Mouse (Mus musculus) adrenal gland, postnatal 36 days (tissue): ENCODE measurements at regions not wholly inside any gene's neighbourhood (a gene's known extent, or its start where the extent isn't known, plus 50 kb on each side); places are given as distances from the start of the nearest gene placed in this dataset.

Experiments
- DNase-seq, 2 experiments: peaks; one replicate each; pipeline ENCODE4 v3.0.0; 2021; ENCODE audit warnings: mixed read lengths in 1 of 2

DNA sequence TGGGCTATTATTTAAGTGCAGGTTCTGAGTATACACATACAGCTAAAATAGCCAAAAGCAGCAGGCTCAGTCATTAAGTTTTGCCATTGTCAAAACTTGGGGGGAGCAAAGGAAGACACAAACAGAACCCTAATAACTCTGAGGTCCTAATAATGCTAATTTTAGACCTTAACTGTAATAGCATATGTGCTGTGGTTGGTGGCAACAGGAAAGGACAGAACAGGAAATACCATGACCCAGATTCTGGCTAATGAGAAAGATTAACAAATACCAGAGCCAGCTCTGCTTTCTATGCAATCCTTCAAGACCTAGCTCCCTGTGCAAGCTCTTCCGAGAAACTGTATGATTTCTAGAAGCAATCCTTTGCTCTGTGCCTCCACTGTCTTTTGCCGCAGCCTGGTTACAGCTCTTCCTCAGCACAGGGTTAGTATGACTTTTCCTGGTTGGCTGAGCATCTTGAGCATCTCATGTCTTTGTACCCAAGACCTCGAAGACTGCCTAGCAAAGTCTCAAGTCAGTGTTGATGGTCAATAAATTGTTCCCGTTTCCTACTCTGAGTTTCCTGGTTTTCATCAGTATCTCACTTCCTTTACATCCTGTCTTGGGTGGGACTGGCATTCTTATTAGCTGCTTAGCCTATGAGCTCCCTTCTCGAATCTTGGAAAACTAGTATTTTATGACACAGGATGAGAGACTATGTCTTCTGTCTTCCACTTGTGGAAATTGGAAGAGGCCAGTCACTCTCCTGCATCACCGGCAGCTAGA lies 49.9 kb upstream of the Eed start:
- no peak for DNase-seq

DNA sequence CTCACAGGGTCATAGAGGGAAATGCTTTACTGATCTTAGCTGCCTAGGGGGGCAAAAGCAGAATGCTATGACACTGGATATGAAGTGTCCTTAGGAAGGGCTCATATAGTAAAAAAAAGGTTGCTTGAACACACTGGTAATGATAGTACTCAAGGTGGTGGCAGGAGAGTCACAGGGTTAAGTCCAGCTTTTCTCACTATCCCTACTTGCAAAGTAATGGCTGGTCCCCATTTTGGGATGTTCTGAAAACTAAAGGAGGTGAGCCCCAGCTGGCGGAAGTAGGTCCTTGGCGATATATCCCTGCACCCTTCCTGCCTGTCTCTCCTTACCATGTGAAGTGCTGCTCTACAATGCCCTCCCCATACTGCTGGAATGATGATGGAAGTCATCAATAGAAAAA lies 52.3 kb upstream of the Eed start:
- no peak for DNase-seq

DNA sequence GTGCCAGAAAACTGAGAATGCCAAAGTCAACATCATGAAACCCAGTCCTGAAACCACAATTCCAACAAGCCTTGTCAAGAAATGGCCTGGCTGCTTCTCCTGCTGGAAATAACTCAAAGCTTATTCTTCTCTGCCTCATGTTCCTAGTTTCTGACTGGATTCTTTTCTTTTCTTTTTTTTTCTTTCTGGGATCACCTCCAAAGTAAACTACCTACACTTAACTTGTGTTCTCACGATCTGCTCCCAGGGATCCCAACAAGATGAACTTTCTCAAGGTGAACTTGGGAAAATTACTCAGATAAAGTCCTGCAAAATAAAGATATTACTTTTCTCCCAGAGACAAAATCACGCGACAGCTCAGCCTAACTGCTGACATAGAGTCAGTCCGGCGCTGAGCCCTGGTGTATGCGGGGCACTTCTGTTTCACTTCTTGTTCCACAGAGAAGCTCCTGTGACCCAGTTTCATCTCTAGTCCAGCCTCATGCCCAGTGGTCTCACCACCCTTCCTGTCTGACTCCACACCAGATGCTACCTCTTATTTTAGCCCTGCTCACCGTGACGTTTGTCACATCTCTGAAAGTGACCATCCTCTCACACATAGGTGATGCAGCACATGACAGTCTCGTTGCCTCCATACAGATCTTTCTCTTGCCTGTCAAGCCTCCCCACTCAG lies 53.0 kb upstream of the Eed start:
- no peak for DNase-seq

DNA sequence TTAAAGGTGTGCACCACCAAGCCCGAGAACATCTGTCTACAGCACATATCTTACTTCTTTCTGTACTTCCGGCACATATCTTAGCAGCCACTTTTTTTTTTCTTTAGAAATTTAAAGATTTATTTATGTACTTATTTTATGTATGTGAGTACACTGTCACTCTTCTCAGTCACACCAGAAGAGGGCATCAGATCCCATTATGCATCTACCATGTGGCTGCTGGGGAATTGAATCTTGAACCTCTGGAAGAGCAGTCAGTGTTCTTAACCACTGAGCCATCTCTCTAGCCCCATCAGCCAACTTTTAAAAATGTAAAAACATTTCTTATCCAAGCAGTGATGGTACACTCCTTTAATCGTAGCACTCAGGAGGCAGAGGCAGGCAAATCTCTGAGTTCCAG lies 53.7 kb upstream of the Eed start:
- no peak for DNase-seq

DNA sequence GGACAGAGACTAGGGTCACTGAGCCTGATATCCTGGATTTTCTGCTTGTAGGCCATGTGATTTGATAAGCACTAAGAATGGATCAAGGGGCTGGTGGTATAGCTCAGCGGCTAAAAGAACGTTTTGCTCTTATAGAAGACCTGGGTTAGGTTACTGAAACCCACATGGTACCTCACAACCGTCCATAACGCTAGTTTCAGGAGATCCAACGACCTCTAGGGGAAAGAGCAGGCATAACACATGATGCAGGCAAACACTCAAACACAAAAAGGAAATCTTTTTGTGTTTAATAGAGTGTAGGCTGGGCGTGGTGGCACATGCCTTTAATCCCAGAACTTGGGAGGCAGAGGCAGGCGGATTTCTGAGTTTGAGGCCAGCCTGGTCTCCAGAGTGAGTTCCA lies 54.6 kb upstream of the Eed start:
- DNase-seq = no peak

DNA sequence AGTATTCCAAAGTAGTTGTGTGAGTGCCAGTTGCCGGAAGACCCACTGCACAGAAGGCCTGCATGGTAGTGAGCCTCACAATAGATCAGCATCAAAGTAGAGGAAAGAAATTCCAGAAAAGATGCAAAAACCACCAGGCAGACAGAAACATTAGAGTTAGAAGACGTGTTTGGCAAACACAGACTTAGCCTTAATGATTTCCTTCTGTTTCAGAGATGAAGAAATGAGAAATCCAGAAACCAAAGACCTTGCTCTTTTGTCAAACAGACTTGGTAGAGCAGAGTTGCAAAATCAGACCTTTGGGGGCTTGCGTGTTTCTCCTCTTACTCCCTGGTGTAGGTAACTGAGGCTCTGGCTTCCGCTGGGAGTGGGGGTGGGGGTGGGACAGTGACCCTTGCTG lies 57.0 kb upstream of the Eed start:
- no peak for DNase-seq

DNA sequence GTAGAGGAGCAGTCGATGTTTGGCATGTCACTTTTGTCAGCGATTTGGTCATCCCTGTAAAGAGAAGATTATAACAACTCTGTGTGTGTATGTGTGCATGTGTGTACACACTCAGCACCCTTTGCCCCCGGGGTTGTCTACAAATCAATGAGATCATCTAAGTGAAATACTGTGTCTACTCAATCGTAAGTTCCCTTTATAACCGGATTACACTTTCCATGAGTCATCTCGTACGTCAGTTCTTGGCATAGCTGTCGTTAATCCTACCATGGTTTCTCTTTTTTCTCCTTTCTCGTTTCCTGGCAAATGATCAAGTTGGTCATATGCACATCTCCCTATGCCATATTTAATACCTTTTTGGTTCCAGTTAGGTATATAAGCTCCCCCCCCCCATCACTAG lies 58.7 kb upstream of the Eed start:
- no peak for DNase-seq

DNA sequence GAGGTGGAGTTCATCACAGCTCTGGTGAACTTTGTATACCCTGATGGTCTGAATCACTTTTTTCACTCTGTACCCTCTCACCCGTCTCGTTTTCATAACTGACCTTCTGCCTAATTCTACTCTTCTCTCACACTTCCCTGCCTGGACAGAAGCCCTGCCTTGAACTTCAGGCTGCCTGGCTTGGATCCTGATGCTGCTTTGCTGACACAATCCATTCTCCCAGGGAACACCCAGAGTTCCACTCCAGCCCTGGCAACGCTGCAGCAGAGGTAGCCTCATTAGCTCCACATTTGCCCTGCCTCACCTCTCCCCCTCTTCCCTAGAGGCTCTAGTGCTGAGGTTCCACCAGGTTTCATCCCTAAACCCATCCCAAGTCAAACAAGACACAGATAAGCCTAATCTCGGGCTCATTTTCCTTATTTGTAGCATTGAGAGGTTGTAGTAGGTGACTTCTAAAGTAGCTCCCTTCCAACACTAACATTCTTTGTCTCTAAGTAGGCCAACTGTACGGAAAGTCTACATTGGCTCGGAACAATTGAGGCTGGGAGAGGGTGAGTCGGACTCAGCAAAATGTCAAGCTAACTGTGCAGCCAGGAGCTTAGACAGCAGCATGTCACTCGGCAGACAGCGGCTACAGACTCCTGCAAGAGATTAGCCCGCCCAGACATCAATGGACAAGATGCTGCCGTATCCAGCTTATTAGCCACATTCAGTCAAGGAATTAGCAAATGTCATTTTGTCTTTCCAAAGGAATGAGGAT lies 60.0 kb upstream of the Eed start:
- DNase-seq = peak; percentile 65 to 75

DNA sequence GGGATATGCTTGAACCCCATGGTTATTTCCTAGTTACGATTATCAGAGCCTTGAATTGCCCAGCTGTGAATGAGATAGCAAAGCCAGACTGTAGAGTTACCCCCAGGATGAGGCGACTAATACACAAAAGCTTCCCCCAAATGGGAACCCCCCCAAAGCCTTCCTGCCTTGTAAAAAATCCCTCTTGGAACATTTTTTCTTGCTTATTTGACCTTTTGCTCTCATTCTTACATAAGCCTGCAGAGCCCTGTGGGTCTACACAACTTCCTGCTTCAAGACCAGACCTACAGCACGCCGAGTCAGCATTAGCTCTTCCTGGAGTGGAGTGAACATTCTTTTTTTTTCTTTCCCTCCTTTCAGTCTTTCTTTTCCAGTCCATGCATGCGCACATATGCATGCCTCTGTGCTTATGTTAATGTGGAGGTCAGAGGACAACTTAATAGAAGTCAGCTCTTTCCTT lies 60.8 kb upstream of the Eed start:
- DNase-seq = peak in 1 of 2 experiments; percentile 32

DNA sequence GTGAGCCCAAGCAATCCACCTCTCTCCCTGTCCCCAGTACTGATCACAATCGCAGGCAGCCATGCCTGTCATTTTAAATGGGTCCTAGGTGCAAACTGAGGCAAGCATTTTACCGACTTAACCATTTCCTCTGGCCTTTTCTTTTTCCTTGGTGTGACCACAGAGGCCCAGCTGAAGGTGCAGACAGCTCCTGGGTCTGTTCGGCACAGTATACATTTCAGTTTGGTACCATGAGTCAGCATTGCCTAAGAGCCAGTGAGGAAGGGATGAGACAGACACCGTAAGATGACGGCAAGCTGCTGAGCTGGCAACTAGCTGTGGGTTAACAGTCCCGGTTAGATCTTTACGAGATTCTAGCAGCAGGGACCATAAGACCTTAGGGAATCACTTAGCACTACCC lies 61.6 kb upstream of the Eed start:
- no peak for DNase-seq

DNA sequence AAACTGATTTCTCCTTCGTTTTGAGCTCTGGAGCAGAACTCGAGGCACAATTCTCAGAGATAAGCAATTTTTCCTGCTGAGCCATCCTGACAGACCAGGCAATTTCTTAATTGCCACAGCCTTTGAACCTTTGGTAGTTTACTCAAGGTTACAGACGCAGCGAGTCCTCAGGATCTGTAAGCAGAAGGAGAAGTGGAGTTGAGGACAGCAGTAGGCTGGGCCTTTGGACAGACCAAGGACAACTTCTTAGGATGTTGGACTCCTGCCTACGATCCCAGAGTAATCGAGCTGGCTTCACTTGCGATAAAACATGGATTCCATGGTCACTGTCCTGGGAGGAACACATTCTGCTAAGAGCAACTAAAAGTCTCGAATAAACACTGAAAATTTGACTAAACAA lies 62.7 kb upstream of the Eed start:
- DNase-seq = peak; percentile 68 to 69

DNA sequence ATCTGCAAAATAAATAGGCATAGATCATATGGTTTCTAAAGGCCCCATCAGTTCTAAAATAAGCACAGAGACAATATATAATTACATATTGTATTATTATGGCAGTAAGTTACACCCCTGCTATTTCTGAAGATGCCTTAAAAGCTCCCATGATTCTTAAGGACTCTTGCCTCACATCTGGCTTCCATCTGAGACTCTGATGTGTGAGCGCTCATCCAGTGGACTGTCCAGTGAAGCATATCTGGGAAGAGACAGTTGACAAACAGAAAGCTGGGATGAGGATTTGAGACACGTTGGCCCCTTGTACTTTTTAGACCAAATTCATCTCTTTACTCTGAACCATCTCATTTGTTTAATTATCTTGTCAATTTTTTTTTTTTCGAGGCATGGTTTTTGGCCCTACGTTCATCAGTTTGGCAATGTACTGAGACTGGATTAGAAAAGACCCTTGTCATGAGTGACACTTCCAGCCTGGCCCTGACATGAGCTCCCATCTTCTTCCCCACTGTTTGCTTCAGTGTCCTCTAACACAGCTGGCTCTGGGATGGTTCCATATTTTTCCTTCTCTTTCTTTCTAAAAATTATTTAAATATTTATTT lies 63.4 kb upstream of the Eed start:
- DNase-seq = no peak

DNA sequence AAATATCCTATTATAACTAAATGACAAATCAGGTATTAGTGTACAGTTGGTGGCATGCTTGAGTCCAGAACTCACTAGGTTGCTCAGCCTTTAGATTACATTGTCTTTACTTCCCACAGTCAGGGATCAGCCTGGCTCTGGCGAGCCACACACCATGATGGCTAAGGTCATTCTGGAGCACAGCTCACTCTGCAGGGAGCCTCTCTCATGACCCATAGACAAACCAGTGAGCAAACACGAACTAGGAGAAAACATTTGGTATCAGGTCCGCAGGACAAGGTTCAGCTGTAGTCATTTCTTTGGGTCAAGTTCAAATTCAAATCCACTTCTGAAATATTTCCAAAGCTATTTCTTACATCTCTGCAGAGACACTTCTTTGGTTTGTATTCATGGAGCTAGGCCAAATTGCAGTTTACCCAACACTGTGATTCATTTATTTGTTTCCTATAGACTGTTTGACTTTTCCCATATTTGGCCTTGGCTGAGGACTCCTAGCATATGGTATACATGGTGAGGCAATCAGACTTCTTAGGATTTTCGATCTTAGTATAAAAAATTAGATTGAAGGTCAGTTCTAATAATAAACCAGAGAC lies 64.5 kb upstream of the Eed start:
- DNase-seq = no peak

DNA sequence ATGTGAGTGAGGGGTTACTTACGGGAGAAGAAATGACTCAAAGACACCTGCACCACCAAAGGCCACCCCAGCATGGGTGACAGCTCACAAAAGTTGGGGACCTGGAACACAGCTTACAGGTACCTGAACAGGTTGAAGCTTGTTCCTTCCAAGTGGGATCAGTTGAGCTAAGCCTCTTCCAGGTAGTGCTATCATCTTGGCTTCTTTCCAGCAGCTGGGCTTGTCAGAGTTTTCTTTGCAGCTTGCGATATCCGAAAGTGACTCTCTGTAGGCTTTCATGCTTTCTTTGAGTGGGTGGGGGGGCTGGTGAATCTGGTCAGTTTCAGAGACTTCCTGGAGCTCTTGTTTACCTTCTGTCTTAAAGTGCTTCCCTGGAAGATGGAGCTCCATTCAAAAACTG lies 65.4 kb upstream of the Eed start:
- no peak for DNase-seq

DNA sequence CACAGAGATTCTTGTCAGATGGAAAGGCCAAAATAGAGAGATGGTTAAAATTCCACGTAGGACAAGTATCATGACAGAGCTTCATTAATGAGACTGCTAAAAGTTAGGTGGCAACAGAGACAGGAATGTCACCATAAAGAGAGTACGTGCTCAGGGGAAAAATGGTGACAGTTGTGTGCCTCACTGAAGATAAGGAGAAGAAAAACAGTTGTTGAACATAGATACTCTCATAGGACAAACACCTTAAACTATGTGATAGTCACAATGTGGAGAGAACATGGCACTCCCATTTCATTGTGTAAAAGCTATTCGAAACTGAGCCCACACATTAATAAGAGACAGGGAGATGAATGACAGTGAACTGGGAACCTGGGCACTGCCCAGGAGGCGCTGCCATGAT lies 66.1 kb upstream of the Eed start:
- no peak for DNase-seq

DNA sequence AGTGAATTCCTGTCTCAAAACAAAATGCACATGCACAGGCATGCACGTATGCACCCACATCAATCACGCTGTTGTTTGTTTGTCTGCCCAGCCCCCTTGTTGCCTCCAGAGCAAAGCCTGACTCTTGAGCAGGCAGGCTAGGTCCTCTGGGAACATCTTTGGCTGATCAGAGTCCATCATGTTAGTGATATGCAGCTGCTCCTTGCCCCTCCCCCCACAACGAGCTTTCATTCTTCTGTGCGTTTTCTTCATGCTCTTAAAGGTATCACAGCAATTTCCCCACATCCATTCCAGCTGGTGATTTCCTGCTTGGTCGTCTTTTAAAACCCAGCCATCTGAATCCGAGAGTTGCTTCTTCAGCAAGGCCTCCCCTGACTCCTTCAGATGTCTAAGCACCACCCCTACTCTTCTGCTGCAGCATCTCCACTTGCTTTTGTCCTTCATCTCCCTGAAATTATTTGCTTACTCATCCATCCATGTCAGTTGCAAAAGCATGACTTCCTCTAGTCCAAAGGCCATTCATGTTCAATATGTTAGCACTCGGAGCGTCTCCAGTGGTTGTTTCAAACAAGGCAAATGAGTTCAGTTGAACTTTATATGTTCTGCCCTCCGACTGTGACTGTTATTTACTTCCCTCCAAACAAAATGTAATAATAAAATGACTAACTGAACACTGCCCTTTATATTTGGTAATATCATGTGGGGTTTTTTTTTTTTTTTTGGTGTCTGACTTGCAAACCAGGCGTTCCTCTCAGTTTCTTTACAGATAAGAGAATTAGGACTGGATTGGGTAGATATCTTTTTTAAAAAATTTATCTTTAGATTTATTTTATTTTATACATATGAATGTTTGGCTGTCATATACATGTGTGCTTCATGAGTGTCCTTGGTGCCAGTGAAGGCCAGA lies 67.9 kb upstream of the Eed start:
- DNase-seq = peak in 1 of 2 experiments; percentile 34

DNA sequence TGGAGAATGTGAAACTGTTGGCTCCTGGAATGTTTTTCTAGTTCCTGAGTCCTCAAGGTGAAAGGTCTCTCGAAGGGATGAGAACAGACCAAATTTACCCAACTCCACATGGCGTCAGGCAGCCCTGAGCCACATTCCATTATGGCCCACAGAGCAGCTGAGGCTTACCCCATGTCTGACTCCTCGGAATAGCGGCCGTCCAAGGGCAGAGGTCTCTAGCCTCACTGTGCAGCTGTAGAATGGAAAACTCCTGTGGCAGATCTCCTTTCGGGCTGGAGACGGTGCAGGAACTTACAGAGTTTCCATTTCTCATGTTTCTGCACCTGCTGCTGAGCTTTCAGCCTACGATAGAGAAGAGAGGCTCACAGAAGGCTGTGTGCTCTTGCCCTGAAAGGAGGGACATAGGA lies 69.1 kb upstream of the Eed start:
- DNase-seq = no peak

DNA sequence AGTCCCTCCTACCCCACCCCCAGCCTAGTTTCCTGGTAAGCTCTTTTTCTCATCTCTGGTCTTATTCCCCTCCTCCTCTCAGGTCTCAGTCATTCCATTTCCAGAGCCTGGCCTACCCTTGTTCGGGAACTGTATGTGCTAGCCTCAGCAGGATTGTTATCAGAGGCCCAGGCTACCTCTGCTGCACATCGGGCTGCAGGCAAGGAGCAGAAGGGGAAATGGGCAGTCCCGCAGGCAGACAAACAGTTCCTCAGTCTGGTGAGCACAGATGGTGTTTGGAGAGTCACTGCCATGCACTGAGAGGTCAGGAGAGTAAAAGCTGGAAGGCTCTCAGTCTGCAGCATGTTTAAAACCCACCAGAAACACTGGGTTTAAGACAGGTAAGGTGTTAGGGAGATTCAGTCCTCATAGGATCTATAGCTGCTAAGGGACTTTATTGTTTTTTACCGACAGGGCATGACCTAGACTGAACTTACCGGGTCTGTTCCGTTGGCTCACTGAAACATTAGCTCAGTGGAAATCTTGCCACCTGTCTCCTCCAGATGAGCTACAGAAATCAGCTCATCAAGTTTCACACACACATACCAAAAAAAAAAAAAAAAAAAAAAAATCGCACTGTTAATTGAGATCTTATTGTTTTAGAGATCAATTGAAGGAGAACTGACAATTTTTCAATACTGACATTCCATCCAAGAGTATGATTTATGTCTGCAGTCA lies 74.2 kb upstream of the Eed start:
- DNase-seq = no peak

DNA sequence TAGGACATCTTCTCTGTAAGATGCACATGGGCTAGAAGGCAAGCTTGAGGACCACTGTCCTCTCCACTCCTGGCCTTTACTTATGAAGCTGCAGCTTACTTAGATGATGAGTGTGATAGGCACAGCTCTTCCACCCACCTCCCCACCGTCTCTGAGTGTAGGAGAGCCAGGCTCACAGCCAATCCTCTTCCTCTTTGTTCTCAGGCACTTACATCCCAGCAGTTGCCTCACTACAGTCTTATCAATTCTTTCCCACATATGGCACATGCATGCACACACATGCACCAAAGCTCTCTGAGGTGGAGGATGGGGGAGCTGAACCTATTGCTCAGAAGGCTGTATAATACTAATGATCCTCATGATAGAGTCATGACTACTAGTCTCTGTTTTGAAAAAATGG lies 72.1 kb upstream of the Picalm start:
- no peak for DNase-seq

DNA sequence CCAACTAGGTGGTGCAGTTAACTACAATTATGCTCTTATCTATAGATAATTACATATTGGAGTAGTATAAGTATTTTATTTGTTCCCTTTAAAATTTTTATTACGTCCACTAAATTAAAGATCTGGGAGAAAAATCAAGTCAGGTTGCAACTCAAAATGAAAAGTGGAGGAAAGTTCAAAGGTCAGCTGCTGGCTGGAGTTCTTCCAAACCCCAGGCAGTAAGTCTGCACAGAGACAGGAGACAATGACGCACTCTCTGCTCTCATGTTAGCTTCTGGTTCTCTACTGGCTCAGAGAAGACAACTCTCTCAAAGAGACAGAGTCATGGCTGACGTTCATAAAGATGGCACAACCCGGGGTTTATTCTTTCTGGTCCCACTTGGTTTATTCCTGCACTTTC lies 71.4 kb upstream of the Picalm start:
- peak; percentile 36 to 54 for DNase-seq

DNA sequence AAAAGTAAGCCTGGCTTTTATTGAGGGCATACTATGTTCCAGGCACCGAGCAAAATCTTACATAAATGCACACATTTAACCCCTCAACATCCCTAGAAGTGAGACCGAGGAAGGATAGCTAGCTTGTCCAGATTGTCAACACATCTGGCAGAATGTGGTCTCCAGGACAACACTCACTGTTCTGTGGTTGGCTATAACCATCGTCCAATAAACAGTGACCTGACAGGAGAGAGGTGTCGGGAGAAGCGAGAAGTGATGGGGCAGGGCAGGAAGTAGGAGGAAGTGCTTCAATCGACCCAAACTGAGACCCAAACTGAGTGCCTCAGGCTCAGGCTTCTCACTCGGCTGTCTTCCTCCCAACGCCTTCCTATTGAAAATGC lies 70.8 kb upstream of the Picalm start:
- no peak for DNase-seq
